Mouse (Mus musculus): ENCODE data around the gene D630003M21Rik. TPM values are rescaled to one million over a fixed set of nuclear protein-coding genes. Genes with fewer than 3 reads are reported as not detected.

D630003M21Rik gene
- polyA plus RNA-seq (2015; fragmentation: Nextera tagmentation; extraction: Ambion mirVana), result 1.8 and 2.8 TPM in 2 replicates

DNA sequence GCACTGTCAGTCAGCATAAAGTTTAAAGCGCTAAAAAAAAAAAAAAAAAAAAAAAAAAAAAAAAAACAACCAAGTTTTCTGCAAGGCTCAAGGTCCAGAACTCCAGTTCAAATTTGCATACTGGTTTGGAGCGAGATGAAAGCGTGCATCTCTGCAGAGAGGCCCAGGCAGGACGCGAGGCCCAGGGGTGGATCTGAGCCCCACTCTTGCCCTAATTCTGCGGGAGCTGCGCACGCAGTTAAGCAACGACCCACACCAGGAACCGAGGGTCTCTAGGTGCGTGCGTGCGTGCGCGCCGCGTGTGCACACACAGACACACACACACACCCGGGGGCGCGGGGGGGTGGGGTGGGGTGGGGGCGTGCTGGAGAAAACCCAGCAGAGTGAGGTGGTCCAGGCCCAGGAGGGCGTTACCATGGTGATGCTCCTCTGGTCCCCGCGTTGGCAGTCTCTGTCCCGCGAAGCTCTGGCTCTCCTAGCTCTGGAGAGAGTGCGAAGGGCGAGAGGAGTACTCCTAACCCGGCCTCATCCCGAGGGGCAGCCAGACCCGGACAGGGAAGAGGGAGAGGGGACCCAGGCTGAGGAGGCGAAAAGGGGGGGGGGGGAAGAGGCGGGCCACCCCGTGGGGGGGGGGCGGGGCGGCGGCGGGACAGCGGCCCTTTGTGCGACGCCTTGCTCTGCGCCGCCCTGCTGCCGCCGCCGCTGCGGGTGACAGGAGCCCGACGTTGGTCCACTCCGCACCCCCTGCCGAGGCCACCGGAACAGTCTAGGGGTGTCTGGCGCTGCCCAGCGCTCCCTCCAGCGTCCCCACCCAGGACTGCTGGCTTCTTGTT, at the start of gene D630003M21Rik:
Gene D630003M21Rik (minus strand): TSS at position 553 of the 833 bp plus-strand sequence.
- WGBS, result under 1% methylated on average over 36 of the region's 55 CpGs

DNA sequence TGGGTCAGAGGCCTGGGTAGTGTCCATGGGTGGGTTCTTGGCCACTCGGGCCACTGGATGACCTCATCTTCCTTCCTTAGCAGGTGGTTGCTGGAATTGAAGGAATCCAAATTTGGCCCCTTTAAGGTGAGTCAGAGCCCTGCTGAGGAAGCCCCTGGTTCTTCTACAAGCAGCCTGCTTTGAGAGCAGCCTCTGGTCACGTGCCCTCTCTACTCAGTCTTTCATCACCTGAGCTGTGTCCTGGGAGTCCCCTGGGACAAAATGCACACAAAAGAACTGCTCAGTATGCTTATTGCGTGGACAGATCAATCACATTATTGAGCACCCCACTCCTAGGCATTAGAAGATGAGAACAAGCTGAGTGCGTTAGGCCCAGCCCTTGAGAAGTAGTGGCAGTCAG, 47.9 kb upstream of the D630003M21Rik start:
- no peaks in the 10 kb centered on the region for H3K36me3 ChIP-seq (ENCODE audit: control insufficient read depth, insufficient read depth)
- no peak for ATAC-seq
- 80% methylated on average over 4 of the region's 4 CpGs for WGBS
- no peak overlapping the region for H3K4me2 ChIP-seq (ENCODE audit: low read length)
- H3K4me1 ChIP-seq (replicated peaks; ENCODE audit: control insufficient read depth, insufficient read depth, low read length), result no peaks in the 10 kb centered on the region
- H3K27ac ChIP-seq (ENCODE audit: low read length), result no peak overlapping the region
- H3K9me3 ChIP-seq (ENCODE audit: control insufficient read depth, low read length), result no peaks in the 10 kb centered on the region
- no peak overlapping the region for H3K9ac ChIP-seq (replicated peaks; ENCODE audit: low read depth, low read length)
- H3K27me3 ChIP-seq (replicated peaks; ENCODE audit: control insufficient read depth, insufficient read depth, low read length), result no peaks in the 10 kb centered on the region
- H3K4me3 ChIP-seq (replicated peaks; ENCODE audit: low read length), result no peak overlapping the region

More for the DNA sequence above, at the start of gene D630003M21Rik:
- peak within 1 kb of the TSS; percentile 55 for H3K4me3 ChIP-seq (replicated peaks; ENCODE audit: low read length)
- peaks cover 19% of the 10 kb centered on the region for H3K4me1 ChIP-seq (replicated peaks; ENCODE audit: control insufficient read depth, insufficient read depth, low read length)
- H3K36me3 ChIP-seq (ENCODE audit: control insufficient read depth, insufficient read depth), result no peaks in the 10 kb centered on the region
- H3K9me3 ChIP-seq (ENCODE audit: control insufficient read depth, low read length), result no peaks in the 10 kb centered on the region
- H3K27me3 ChIP-seq (replicated peaks; ENCODE audit: control insufficient read depth, insufficient read depth, low read length), result no peaks in the 10 kb centered on the region
- peak within 1 kb of the TSS; percentile 47 for H3K27ac ChIP-seq (ENCODE audit: low read length)
- H3K9ac ChIP-seq (replicated peaks; ENCODE audit: low read depth, low read length), result peak within 1 kb of the TSS; percentile 74
- peak within 1 kb of the TSS; percentile 80 for H3K4me2 ChIP-seq (ENCODE audit: low read length)
- ATAC-seq, result peak; percentile 82

DNA sequence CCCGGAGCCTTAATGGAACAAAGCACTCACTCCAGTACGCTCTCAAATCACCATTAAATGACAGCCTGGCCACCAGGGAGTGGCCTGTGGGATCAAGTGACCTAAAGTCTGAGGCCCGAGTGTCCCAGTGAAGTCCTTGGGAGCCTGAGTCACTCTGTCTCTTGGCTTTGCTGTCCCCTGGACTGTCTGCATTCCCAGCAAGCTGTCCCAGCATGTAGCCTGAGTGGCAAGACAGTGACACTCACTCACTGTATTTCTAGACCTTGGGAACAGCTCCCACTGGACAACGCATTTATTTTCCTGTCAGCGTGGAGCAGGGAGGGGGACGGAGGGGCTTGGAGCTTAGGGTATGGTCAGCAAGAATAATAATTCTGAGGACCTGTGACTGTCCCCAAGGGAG, 47.4 kb upstream of the D630003M21Rik start:
- H3K27ac ChIP-seq (ENCODE audit: low read length), result no peak overlapping the region
- no peak overlapping the region for H3K4me3 ChIP-seq (replicated peaks; ENCODE audit: low read length)
- H3K27me3 ChIP-seq (replicated peaks; ENCODE audit: control insufficient read depth, insufficient read depth, low read length), result no peaks in the 10 kb centered on the region
- H3K9me3 ChIP-seq (ENCODE audit: control insufficient read depth, low read length), result no peaks in the 10 kb centered on the region
- no peaks in the 10 kb centered on the region for H3K36me3 ChIP-seq (ENCODE audit: control insufficient read depth, insufficient read depth)
- no peak overlapping the region for H3K4me2 ChIP-seq (ENCODE audit: low read length)
- WGBS, result 80% methylated on average over 6 of the region's 6 CpGs
- H3K9ac ChIP-seq (replicated peaks; ENCODE audit: low read depth, low read length), result no peak overlapping the region
- no peak for ATAC-seq
- H3K4me1 ChIP-seq (replicated peaks; ENCODE audit: control insufficient read depth, insufficient read depth, low read length), result no peaks in the 10 kb centered on the region

DNA sequence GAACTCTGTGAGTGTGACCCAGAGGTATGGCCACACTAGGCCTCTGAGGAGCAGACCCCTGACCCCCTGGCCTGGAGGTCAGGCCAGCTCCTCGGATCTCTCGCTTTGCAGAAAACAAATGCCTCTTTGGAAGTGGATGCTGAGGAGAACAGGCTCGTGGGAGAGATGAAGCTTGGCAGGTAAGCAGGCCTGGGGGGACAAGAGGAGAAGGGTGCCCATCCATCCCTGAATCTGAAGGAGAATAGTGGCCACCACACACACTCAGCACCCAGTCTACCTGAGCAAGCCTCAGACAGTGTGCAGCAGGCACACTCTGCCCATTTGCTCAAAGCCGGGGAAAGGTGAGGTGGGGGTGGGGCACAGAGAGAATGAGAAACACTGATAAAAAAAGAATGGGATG, 46.8 kb upstream of the D630003M21Rik start:
- no peaks in the 10 kb centered on the region for H3K36me3 ChIP-seq (ENCODE audit: control insufficient read depth, insufficient read depth)
- H3K27ac ChIP-seq (ENCODE audit: low read length), result no peak overlapping the region
- no peaks in the 10 kb centered on the region for H3K4me1 ChIP-seq (replicated peaks; ENCODE audit: control insufficient read depth, insufficient read depth, low read length)
- WGBS, result 78% methylated on average over 4 of the region's 4 CpGs
- no peak overlapping the region for H3K4me3 ChIP-seq (replicated peaks; ENCODE audit: low read length)
- ATAC-seq, result no peak
- H3K9ac ChIP-seq (replicated peaks; ENCODE audit: low read depth, low read length), result no peak overlapping the region
- H3K9me3 ChIP-seq (ENCODE audit: control insufficient read depth, low read length), result no peaks in the 10 kb centered on the region
- H3K4me2 ChIP-seq (ENCODE audit: low read length), result no peak overlapping the region
- H3K27me3 ChIP-seq (replicated peaks; ENCODE audit: control insufficient read depth, insufficient read depth, low read length), result no peaks in the 10 kb centered on the region

DNA sequence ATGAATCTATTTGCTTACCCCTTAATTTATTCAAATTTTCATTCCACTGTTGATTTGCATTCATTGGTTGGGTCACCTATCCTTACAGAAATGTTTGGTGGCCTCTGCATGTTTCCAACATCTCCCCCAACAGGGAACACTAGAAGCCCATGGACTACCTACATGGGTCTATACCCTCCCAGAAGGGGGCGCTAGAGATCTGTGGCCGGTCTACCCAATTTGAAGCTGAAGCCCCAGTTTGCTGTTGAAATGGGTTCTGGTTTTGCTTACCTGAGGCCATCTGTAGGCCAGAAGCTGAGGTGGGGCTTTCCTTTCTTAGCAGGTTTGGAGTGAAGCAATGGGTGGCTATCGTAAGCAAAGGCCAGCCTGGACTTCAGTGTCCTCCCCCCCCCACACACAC, 46.3 kb upstream of the D630003M21Rik start:
- H3K4me1 ChIP-seq (replicated peaks; ENCODE audit: control insufficient read depth, insufficient read depth, low read length), result no peaks in the 10 kb centered on the region
- WGBS, result 99% methylated on average over 3 of the region's 3 CpGs
- H3K4me2 ChIP-seq (ENCODE audit: low read length), result no peak overlapping the region

DNA sequence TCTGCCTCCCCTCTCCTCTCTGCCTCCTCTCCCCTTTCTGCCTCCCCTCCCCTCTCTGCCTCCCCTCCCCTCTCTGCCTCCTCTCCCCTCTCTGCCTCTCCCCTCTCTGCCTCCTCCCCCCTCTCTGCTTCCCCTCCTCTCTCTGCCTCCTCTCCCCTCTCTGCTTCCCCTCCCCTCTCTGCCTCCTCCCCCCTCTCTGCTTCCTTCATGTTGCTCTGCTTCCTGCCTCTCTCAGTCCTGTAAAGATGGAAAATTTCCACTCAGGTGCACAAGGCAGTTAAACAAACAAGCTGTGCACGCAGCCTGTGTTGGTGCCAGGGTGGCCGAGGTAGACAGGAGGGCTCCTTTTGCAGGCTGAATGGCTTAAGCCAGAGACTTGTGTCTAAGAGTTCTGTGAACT, 44.6 kb upstream of the D630003M21Rik start:
- H3K4me2 ChIP-seq (ENCODE audit: low read length), result no peak overlapping the region
- no peak overlapping the region for H3K4me3 ChIP-seq (replicated peaks; ENCODE audit: low read length)
- no peak for ATAC-seq
- 21% methylated on average over 2 of the region's 2 CpGs for WGBS
- H3K27ac ChIP-seq (ENCODE audit: low read length), result no peak overlapping the region
- no peaks in the 10 kb centered on the region for H3K4me1 ChIP-seq (replicated peaks; ENCODE audit: control insufficient read depth, insufficient read depth, low read length)
- H3K36me3 ChIP-seq (ENCODE audit: control insufficient read depth, insufficient read depth), result no peaks in the 10 kb centered on the region
- H3K27me3 ChIP-seq (replicated peaks; ENCODE audit: control insufficient read depth, insufficient read depth, low read length), result no peaks in the 10 kb centered on the region
- no peak overlapping the region for H3K9ac ChIP-seq (replicated peaks; ENCODE audit: low read depth, low read length)
- H3K9me3 ChIP-seq (ENCODE audit: control insufficient read depth, low read length), result no peaks in the 10 kb centered on the region

More for the DNA sequence above, 46.3 kb upstream of the D630003M21Rik start:
- no peaks in the 10 kb centered on the region for H3K27me3 ChIP-seq (replicated peaks; ENCODE audit: control insufficient read depth, insufficient read depth, low read length)
- no peak overlapping the region for H3K27ac ChIP-seq (ENCODE audit: low read length)
- H3K4me3 ChIP-seq (replicated peaks; ENCODE audit: low read length), result no peak overlapping the region
- H3K36me3 ChIP-seq (ENCODE audit: control insufficient read depth, insufficient read depth), result no peaks in the 10 kb centered on the region
- no peak overlapping the region for H3K9ac ChIP-seq (replicated peaks; ENCODE audit: low read depth, low read length)
- H3K9me3 ChIP-seq (ENCODE audit: control insufficient read depth, low read length), result no peaks in the 10 kb centered on the region
- ATAC-seq, result no peak

DNA sequence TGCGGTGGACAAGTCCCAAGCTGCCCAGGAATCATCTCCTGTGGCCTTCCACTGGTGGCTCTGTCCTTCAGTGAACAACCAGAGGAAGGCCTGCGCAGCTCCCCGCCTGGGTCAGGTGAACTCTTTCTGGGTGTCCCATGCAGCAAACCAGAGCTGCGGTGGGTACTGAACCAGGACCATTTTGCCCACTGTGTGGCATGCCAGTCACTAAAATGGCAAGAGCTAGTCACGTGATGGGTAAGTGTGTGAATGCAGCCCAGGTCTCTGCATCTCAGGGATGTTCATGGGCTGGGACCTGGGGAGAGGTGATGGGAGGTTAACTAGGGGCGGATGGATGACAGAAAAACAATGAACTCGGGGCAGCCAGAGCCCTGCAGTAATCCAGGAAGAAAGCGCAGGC, 41.0 kb upstream of the D630003M21Rik start:
- ATAC-seq, result no peak
- 76% methylated on average over 8 of the region's 8 CpGs for WGBS
- no peaks in the 10 kb centered on the region for H3K36me3 ChIP-seq (ENCODE audit: control insufficient read depth, insufficient read depth)
- no peak overlapping the region for H3K4me3 ChIP-seq (replicated peaks; ENCODE audit: low read length)
- H3K9ac ChIP-seq (replicated peaks; ENCODE audit: low read depth, low read length), result no peak overlapping the region
- H3K9me3 ChIP-seq (ENCODE audit: control insufficient read depth, low read length), result no peaks in the 10 kb centered on the region
- no peak overlapping the region for H3K27ac ChIP-seq (ENCODE audit: low read length)
- H3K4me1 ChIP-seq (replicated peaks; ENCODE audit: control insufficient read depth, insufficient read depth, low read length), result no peaks in the 10 kb centered on the region
- no peak overlapping the region for H3K4me2 ChIP-seq (ENCODE audit: low read length)
- H3K27me3 ChIP-seq (replicated peaks; ENCODE audit: control insufficient read depth, insufficient read depth, low read length), result no peaks in the 10 kb centered on the region

DNA sequence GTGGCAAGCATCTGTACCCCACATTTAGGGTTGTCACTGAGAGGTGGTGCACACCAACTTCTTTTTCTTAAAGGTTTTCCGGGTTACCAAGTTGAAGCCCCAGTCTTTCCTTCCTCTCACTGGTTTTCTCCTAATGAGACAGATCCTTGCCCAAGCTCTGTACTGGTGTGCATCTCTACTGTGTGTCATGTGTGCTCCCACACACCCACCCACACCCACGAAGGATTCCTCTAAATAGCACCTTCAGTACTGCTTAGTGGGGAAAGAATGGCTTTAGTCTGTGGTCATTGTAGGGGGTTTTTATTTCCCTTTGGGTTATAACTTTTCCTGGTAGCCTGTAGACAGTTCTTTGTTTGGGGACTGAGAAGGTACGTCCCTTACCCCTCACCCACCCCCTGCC, 35.9 kb upstream of the D630003M21Rik start:
- H3K4me3 ChIP-seq (replicated peaks; ENCODE audit: low read length), result no peak overlapping the region
- H3K9me3 ChIP-seq (ENCODE audit: control insufficient read depth, low read length), result no peaks in the 10 kb centered on the region
- no peak overlapping the region for H3K4me2 ChIP-seq (ENCODE audit: low read length)
- H3K4me1 ChIP-seq (replicated peaks; ENCODE audit: control insufficient read depth, insufficient read depth, low read length), result no peaks in the 10 kb centered on the region
- no peak for ATAC-seq
- H3K9ac ChIP-seq (replicated peaks; ENCODE audit: low read depth, low read length), result no peak overlapping the region
- WGBS, result 81% methylated on average over 3 of the region's 3 CpGs
- no peaks in the 10 kb centered on the region for H3K27me3 ChIP-seq (replicated peaks; ENCODE audit: control insufficient read depth, insufficient read depth, low read length)
- no peak overlapping the region for H3K27ac ChIP-seq (ENCODE audit: low read length)
- no peaks in the 10 kb centered on the region for H3K36me3 ChIP-seq (ENCODE audit: control insufficient read depth, insufficient read depth)

DNA sequence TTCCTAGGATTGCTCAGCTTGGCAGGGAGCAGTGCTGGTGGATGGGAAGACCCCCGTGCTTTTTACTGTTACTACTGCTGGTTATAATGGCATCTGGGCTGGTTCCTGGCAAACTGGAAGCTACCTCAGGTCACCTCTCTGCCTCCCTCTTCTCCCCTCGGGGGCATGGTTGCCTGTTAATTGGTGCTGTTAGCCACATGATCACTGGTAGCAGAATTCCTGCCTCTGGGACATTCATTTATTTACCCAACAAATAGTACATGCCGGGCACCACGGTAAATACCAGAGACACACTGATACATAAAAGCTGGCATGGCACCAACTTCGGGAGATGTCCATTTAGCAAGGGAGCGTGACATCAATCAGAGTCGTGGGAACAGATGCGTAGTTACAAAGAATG, 30.5 kb upstream of the D630003M21Rik start:
- ATAC-seq, result no peak
- Histone ChIP-seq H3K9ac (replicated peaks; ENCODE audit: low read depth, low read length) (no peak overlapping the region), H3K4me2 (ENCODE audit: low read length) (no peak overlapping the region), H3K4me1 (replicated peaks; ENCODE audit: control insufficient read depth, insufficient read depth, low read length) (peaks cover 6% of the 10 kb centered on the region; the same call in 1 of the 2 replicates), H3K9me3 (ENCODE audit: control insufficient read depth, low read length) (no peaks in the 10 kb centered on the region), H3K4me3 (replicated peaks; ENCODE audit: low read length) (no peak overlapping the region), H3K27ac (ENCODE audit: low read length) (no peak overlapping the region), H3K27me3 (replicated peaks; ENCODE audit: control insufficient read depth, insufficient read depth, low read length) (no peaks in the 10 kb centered on the region), H3K36me3 (ENCODE audit: control insufficient read depth, insufficient read depth) (no peaks in the 10 kb centered on the region)
- 68% methylated on average over 8 of the region's 8 CpGs for WGBS

Measured in forebrain, embryonic 16.5 days (tissue).